Mouse (Mus musculus) layer of hippocampus, adult 2 months (tissue): Measurements from ENCODE around the gene Cyth3. TPM values are rescaled to one million over a fixed set of nuclear protein-coding genes. Genes with fewer than 3 reads are reported as not detected.
A peak's percentile ranks its signal among the peaks of the same experiment; 100 is the strongest.

Experiments used
- DNase-seq, 2 experiments: peaks; one replicate each; pipeline ENCODE4 v3.0.0; 2022; ENCODE audit warnings: low spot score in 2 of 2
- H3K27ac ChIP-seq: fragments of 200-600 bp; 2 replicates; pipeline ENCODE4 v1.8.1; 2022
- H3K4me3 ChIP-seq: fragments of 200-600 bp; 2 replicates; pipeline ENCODE4 v1.8.1; 2022; ENCODE audit warnings: mild to moderate bottlenecking
- CTCF ChIP-seq: fragments of 200-600 bp; conservative IDR thresholded peaks from 2 replicates; pipeline ENCODE4 v1.8.1; 2022; ENCODE audit warnings: antibody characterized with exemption, mild to moderate bottlenecking, moderate library complexity
- total RNA-seq, 2 experiments: library from RNA; stranded (reverse); gene quantifications; 2 replicates each; pipeline ENCODE4 v1.2.3; 2021

Gene Cyth3
- total RNA-seq, 2 experiments from 2014 or later = 43.7 to 46.1 TPM

GRCm38 (mm10) chr5:143690392-143690791 is 68.1 kb downstream of the Cyth3 start:
- DNase-seq = no peak

GRCm38 (mm10) chr5:143690926-143691325 is 68.7 kb downstream of the Cyth3 start:
- Histone ChIP-seq H3K4me3 (no peak overlapping the region), H3K27ac (peak overlapping the region; percentile 77)
- peak; percentile 83 to 89 for DNase-seq
- no peak for TF ChIP-seq CTCF

More at GRCm38 (mm10) chr5:143690392-143690791, 68.1 kb downstream of the Cyth3 start:
- H3K27ac ChIP-seq = peak overlapping the region; percentile 77
- TF ChIP-seq CTCF = no peak
- H3K4me3 ChIP-seq = no peak overlapping the region

GRCm38 (mm10) chr5:143696323-143696722 is 74.1 kb downstream of the Cyth3 start:
- H3K27ac ChIP-seq = no peak overlapping the region
- H3K4me3 ChIP-seq = no peak overlapping the region
- no peak for DNase-seq
- TF ChIP-seq CTCF = peak; percentile 67

GRCm38 (mm10) chr5:143698454-143698853 is 76.2 kb downstream of the Cyth3 start:
- DNase-seq = no peak
- no peak for TF ChIP-seq CTCF
- Histone ChIP-seq H3K4me3 (no peak overlapping the region), H3K27ac (no peak overlapping the region)

GRCm38 (mm10) chr5:143700247-143700646 is 78.0 kb downstream of the Cyth3 start:
- no peak for TF ChIP-seq CTCF
- no peak for DNase-seq
- Histone ChIP-seq H3K27ac (no peak overlapping the region), H3K4me3 (no peak overlapping the region)

- no peak for DNase-seq
- H3K4me3 ChIP-seq = no peak overlapping the region
- no peak overlapping the region for H3K27ac ChIP-seq
- no peak for TF ChIP-seq CTCF
These were observed 78.8 kb downstream of the Cyth3 start for GRCm38 (mm10) chr5:143701074-143701473.

GRCm38 (mm10) chr5:143704875-143705658 is 82.8 kb downstream of the Cyth3 start:
- H3K27ac ChIP-seq = 0 out of 2 replicates have a peak overlapping the region, but pooled peaks have one; percentile 23
- no peak overlapping the region for H3K4me3 ChIP-seq
- DNase-seq = no peak
- no peak for TF ChIP-seq CTCF

GRCm38 (mm10) chr5:143705659-143705982 is 83.4 kb downstream of the Cyth3 start:
- no peak for DNase-seq
- no peak overlapping the region for H3K4me3 ChIP-seq
- TF ChIP-seq CTCF = no peak
- H3K27ac ChIP-seq = 0 out of 2 replicates have a peak overlapping the region, but pooled peaks have one; percentile 23

GRCm38 (mm10) chr5:143706030-143706821 is 84.0 kb downstream of the Cyth3 start:
- TF ChIP-seq CTCF = no peak
- H3K27ac ChIP-seq = 0 out of 2 replicates have a peak overlapping the region, but pooled peaks have one; percentile 23
- no peak for DNase-seq
- no peak overlapping the region for H3K4me3 ChIP-seq

GRCm38 (mm10) chr5:143706822-143707200 is 84.6 kb downstream of the Cyth3 start:
- no peak for DNase-seq
- no peak for TF ChIP-seq CTCF

GRCm38 (mm10) chr5:143711326-143711725 is 89.1 kb downstream of the Cyth3 start:
- TF ChIP-seq CTCF = peak; percentile 97

More at GRCm38 (mm10) chr5:143706822-143707200, 84.6 kb downstream of the Cyth3 start:
- Histone ChIP-seq H3K27ac (no peak overlapping the region), H3K4me3 (no peak overlapping the region)

GRCm38 (mm10) chr5:143712011-143712800 is 90.0 kb downstream of the Cyth3 start:
- Histone ChIP-seq H3K4me3 (no peak overlapping the region), H3K27ac (no peak overlapping the region; the same call in 1 of the 2 replicates)
- no peak for DNase-seq
- TF ChIP-seq CTCF = no peak

More at GRCm38 (mm10) chr5:143711326-143711725, 89.1 kb downstream of the Cyth3 start:
- H3K4me3 ChIP-seq = no peak overlapping the region
- no peak overlapping the region; the same call in 1 of the 2 replicates for H3K27ac ChIP-seq
- peak; percentile 53 to 76 for DNase-seq
